Mouse (Mus musculus): ENCODE measurements around the gene Plekhm1. TPM values are rescaled to one million over a fixed set of nuclear protein-coding genes. Genes with fewer than 3 reads are reported as not detected.

Plekhm1 gene
- total and polyA plus RNA-seq, 3 experiments: 3.4 to 10.0 TPM; not detected in 1

- DNase-seq (ENCODE audit: low read depth, low spot score): no peak
- Histone ChIP-seq H3K79me2 (ENCODE audit: control insufficient read depth, insufficient read depth, low read length, poor library complexity) (no peaks in the 10 kb centered on the region), H3K4me3 (ENCODE audit: control insufficient read depth in 1 of 2, insufficient read depth in 1 of 2, low read depth in 2 of 2, low read length in 2 of 2) (no peak overlapping the region), H3K36me3 (ENCODE audit: control insufficient read depth in 1 of 2, insufficient read depth in 2 of 2, low read length in 2 of 2) (no peaks in the 10 kb centered on the region), H3K4me1 (ENCODE audit: control insufficient read depth in 1 of 2, insufficient read depth in 2 of 2, low read length in 2 of 2) (no peaks in the 10 kb centered on the region), H3K27me3 (ENCODE audit: control insufficient read depth in 1 of 2, insufficient read depth in 2 of 2, low read length in 2 of 2) (no peaks in the 10 kb centered on the region), H3K27ac (ENCODE audit: control insufficient read depth, low read depth, low read length) (no peak overlapping the region), H3K9me3 (replicated peaks; ENCODE audit: insufficient read depth, low read length) (no peaks in the 10 kb centered on the region), H3K9ac (ENCODE audit: control insufficient read depth, low read depth, low read length, poor library complexity, severe bottlenecking) (no peak overlapping the region)
- TF ChIP-seq GABPA (IDR thresholded peaks at IDR 0.05; ENCODE audit: low read depth, low read length): no peak
- TF ChIP-seq RAD21 (IDR thresholded peaks at IDR 0.05; ENCODE audit: low read depth, low read length): no peak
- TF ChIP-seq ELF1 (IDR thresholded peaks at IDR 0.05; ENCODE audit: low read depth, low read length): no peak
- no peak for TF ChIP-seq MAZ (IDR thresholded peaks at IDR 0.05; ENCODE audit: low read depth, low read length)
- no peak for TF ChIP-seq USF2 (IDR thresholded peaks at IDR 0.05; ENCODE audit: borderline replicate concordance in 1 of 2, insufficient read depth in 1 of 2, low read depth in 1 of 2, low read length in 2 of 2)
- TF ChIP-seq EP300 (IDR thresholded peaks at IDR 0.05; ENCODE audit: low read depth in 1 of 2, low read length in 2 of 2): no peak
- no peak for TF ChIP-seq ZKSCAN1 (IDR thresholded peaks at IDR 0.05; ENCODE audit: low read depth, low read length)
Observed at GRCm38 (mm10) chr11:103334925-103335324, 77.6 kb downstream of the Plekhm1 start.

DNA sequence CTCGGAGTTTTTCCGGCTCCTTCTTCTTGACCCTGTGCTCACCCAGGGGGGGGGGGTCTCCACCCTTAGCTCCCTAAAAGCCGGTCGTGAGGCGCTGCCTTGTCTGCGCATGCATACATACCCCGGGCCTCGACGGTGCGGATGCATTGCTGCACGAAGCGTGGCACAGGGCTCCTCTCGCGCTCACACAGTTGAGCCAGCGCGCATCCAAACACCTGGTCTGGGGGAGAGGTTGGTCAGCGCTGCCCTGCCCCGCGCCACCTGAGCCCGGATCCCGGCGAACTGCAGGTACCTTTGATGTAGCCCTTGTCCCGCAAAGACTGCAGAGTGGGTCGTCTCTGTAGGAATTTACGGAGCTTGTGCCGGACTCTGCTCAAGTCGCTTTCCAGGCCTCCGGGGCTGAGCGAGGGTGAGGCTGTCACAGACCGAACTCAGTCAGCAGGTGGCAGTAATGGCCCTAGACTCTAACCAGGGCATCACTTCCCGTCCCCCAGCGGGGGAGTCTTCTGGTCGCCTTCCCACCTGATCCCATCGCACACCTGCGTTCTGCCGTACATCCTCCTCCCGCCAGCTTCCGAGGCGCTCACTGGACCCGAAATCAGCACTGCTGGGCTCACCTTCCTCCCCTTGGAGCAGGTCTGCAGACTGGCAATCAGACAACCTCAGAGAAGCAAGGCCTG lies 78.6 kb downstream of the Plekhm1 start:
- H3K4me3 ChIP-seq (ENCODE audit: control insufficient read depth in 1 of 2, insufficient read depth in 1 of 2, low read depth in 2 of 2, low read length in 2 of 2): no peak overlapping the region
- DNase-seq (ENCODE audit: low read depth, low spot score): no peak
- no peaks in the 10 kb centered on the region for H3K27me3 ChIP-seq (ENCODE audit: control insufficient read depth in 1 of 2, insufficient read depth in 2 of 2, low read length in 2 of 2)
- H3K36me3 ChIP-seq (ENCODE audit: control insufficient read depth in 1 of 2, insufficient read depth in 2 of 2, low read length in 2 of 2): no peaks in the 10 kb centered on the region
- peak in 2 of 3 experiments; percentile 45 to 53; a peak in 4 of 6 replicates for TF ChIP-seq CTCF (IDR thresholded peaks at IDR 0.05 in 2 of 3, conservative IDR thresholded peaks at IDR 0.05 in 1 of 3; ENCODE audit: control insufficient read depth in 1 of 3, insufficient read depth in 1 of 3, low read depth in 2 of 3, low read length in 3 of 3, poor library complexity in 1 of 3, severe bottlenecking in 1 of 3)
- peak; percentile 49 for TF ChIP-seq SMC3 (IDR thresholded peaks at IDR 0.05; ENCODE audit: low read depth, low read length)
- no peak for TF ChIP-seq CHD2 (IDR thresholded peaks at IDR 0.05; ENCODE audit: low read length)
- TF ChIP-seq GABPA (IDR thresholded peaks at IDR 0.05; ENCODE audit: low read depth, low read length): no peak
- no peak for TF ChIP-seq BHLHE40 (IDR thresholded peaks at IDR 0.05; ENCODE audit: borderline replicate concordance, low read depth, low read length)
- TF ChIP-seq CHD1 (IDR thresholded peaks at IDR 0.05; ENCODE audit: low read depth, low read length): no peak
- TF ChIP-seq ZNF384 (IDR thresholded peaks at IDR 0.05; ENCODE audit: low read depth, low read length): no peak
- TF ChIP-seq RAD21 (IDR thresholded peaks at IDR 0.05; ENCODE audit: low read depth, low read length): peak; percentile 9
- no peak overlapping the region for H3K27ac ChIP-seq (ENCODE audit: control insufficient read depth, low read depth, low read length)
- no peaks in the 10 kb centered on the region for H3K4me1 ChIP-seq (ENCODE audit: control insufficient read depth in 1 of 2, insufficient read depth in 2 of 2, low read length in 2 of 2)
- no peaks in the 10 kb centered on the region for H3K79me2 ChIP-seq (ENCODE audit: control insufficient read depth, insufficient read depth, low read length, poor library complexity)
- H3K9me3 ChIP-seq (replicated peaks; ENCODE audit: insufficient read depth, low read length): no peaks in the 10 kb centered on the region
- no peak overlapping the region for H3K9ac ChIP-seq (ENCODE audit: control insufficient read depth, low read depth, low read length, poor library complexity, severe bottlenecking)

Data from MEL (cell line).